Mouse (Mus musculus): ENCODE data around the gene Klk1b22.
"Not testable (repeated sequence)": the region's sequence is repeated elsewhere in the genome, so short reads cannot be mapped to it uniquely, and the experiment has no call there.

Gene Klk1b22

DNA sequence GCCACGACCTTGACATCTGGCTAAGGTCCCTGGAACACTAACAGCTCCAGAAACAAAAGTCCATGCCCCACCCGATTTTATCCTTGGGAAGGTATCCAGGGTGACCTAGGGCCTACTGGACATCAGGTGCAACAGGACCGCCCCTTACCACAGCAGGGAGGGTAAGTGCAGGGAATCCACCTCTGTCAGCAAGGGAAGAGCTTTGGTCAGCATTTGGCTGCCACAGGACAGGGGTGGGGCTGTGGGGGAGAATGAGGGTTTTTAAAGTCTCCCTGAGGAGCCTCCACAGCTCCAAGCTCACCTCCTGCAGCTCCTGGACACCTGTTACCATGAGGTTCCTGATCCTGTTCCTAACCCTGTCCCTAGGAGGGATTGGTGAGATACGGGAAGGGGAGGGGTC, at the start of gene Klk1b22:
Klk1b22 (plus strand) TSS at position 301 of the 400 bp plus-strand sequence.
- DNase-seq (ENCODE audit: low read depth, low spot score), result no peak

GRCm38 (mm10) chr7:44072117-44072516, 40.4 kb upstream of the Klk1b22 start:
- DNase-seq (ENCODE audit: low read depth, low spot score), result no peak

DNA sequence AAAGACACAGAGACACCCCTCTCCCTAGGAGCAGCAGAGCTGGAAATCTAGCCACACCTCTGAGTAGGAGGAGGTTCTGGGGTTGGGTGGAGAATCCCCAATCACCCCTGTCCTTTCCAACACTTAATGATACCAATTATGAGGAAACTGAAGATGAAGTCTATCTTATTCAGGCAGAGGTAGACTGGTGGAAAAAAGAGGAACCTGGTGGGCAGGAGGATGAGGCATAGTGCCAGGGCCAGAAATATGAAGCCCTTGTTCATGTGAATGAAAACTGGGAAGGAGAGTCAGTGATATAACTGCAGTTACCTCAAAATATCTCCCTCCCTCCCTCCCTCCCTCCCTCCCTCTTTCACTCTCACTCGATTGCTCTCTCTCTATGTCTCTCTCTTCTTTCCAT, 34.8 kb upstream of the Klk1b22 start:
- DNase-seq (ENCODE audit: low read depth, low spot score), result no peak

GRCm38 (mm10) chr7:44096111-44096510, 16.4 kb upstream of the Klk1b22 start:
- no peak for DNase-seq (ENCODE audit: low read depth, low spot score)

DNA sequence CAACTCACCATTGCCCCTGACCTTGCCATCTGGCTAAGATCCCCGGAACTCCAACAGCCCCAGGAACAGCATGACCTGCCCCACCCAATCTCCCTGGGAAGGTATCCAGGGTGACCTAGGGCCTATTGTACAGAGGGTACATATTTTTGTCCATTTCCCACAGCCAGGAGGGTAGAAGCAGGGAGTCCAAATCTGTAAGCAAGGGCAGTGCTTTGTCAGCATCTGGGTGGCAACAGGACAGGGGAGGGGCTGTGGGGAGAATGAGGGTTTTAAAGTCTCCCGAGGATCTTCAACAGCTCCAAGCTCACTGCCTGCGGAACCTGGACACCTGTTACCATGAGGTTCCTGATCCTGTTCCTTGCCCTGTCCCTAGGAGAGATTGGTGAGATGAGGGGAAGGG, 10.4 kb upstream of the Klk1b22 start, which contains the start of gene Klk1b21:
Klk1b21 (plus strand) TSS at position 301 of the 400 bp plus-strand sequence.
- not testable (repeated sequence) for DNase-seq (ENCODE audit: low read depth, low spot score)

DNA sequence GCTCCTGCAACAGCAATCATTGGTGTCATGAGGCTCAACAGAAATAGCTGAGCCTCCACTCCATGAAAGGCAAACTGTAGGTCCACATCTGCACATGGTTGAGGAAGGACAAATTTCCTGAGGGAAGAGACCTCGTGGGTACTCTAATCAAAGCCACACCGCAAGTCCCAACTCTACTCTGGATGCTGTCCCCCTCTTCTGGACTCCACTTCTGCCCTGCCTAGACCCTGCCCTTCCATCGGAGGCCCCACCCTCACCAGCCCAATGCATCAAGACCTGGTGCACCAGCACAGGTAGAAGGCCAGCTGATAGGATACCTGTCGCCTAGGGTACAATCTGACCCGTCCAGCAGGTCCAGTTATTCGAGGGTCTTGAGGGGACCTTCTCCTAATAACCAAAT, 11.0 kb downstream of the Klk1b22 start:
- no peak for DNase-seq (ENCODE audit: low read depth, low spot score)

DNA sequence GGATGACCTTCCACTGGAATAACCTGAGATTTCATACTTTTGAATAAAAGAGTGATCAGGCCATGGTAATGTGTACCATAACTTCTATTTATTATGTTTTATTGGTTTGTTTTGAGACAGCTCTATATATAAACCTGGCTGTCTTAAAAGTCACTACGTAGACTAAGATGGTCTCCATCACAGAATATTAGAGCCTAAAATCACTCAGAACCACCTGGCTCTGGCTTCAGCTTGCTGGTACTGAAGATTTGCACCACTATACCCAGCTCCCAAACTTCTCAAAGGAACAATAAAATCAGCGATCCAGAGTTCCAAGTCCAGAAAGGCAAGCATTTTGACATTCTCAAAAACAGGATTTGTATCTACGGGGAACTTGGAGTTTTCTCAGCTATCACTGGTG, 24.0 kb downstream of the Klk1b22 start, which contains the start of gene Klk1b16:
Klk1b16 (plus strand) TSS at position 301 of the 400 bp plus-strand sequence.
- DNase-seq (ENCODE audit: low read depth, low spot score), result no peak

All from WW6 (cell line).